Mouse (Mus musculus) lung, embryonic 14.5 days (tissue): ENCODE results near the gene Traf3ip3. TPM values are rescaled to one million over a fixed set of nuclear protein-coding genes. Genes with fewer than 3 reads are reported as not detected.
A peak's percentile ranks its signal among the peaks of the same experiment; 100 is the strongest.

Experiments
- ATAC-seq: fragments of 200-750 bp; cut with Nextera tagmentation; 2 replicates; pipeline ENCODE4 v1.8.0; 2017; ENCODE audit warnings: mild to moderate bottlenecking, moderate TSS enrichment, moderate library complexity; ENCODE audit not compliant: insufficient read depth
- DNase-seq: peaks from one replicate; pipeline ENCODE4 v3.0.0-alpha.2; 2015
- H3K27ac ChIP-seq: fragments of 300-500 bp; sonication (generic); 2 replicates; pipeline ENCODE4 v1.5.1; 2014; ENCODE audit warnings: low read depth, mild to moderate bottlenecking, moderate library complexity
- H3K27me3 ChIP-seq: fragments of 300-500 bp; sonication (generic); 2 replicates; pipeline ENCODE4 v1.6.1; 2014; ENCODE audit warnings: low read length, control low read depth; ENCODE audit not compliant: insufficient read depth
- H3K36me3 ChIP-seq: fragments of 300-500 bp; sonication (generic); 2 replicates; pipeline ENCODE4 v1.6.1; 2014; ENCODE audit warnings: control low read depth; ENCODE audit not compliant: insufficient read depth
- H3K4me1 ChIP-seq: fragments of 300-500 bp; sonication (generic); 2 replicates; pipeline ENCODE4 v1.6.1; 2014; ENCODE audit warnings: antibody characterized with exemption, control low read depth; ENCODE audit not compliant: insufficient read depth
- H3K4me2 ChIP-seq: fragments of 300-500 bp; sonication (generic); 2 replicates; pipeline ENCODE4 v1.6.1; 2014; ENCODE audit warnings: mild to moderate bottlenecking
- H3K4me3 ChIP-seq: fragments of 300-500 bp; sonication (generic); 2 replicates; pipeline ENCODE4 v1.5.1; 2014; ENCODE audit warnings: low read depth, low read length
- H3K9ac ChIP-seq: fragments of 300-500 bp; sonication (generic); 2 replicates; pipeline ENCODE4 v1.6.1; 2014
- H3K9me3 ChIP-seq: fragments of 300-500 bp; sonication (generic); 2 replicates; pipeline ENCODE4 v1.6.1; 2016; ENCODE audit warnings: low read depth, low read length, control low read depth
- CTCF ChIP-seq: IDR thresholded peaks from 2 replicates; pipeline ENCODE4 v1.5.1; 2016; ENCODE audit warnings: antibody characterized with exemption, low read depth
- WGBS: fragments of 180-500 bp; shearing (Covaris S2); extraction: QIAGEN DNeasy Blood & Tissue Kit; methylation state at CpG from one replicate; pipeline ENCODE4 v1.1.7; 2014; 5-methylcytosine and 5-hydroxymethylcytosine counted together
- polyA plus RNA-seq: library from polyadenylated mRNA; unstranded; fragments of >200 nt; fragmentation: Nextera tagmentation; extraction: Ambion mirVana; gene quantifications from 2 replicates; pipeline ENCODE4 v1.2.1, GENCODE M21; 2014

The Traf3ip3 gene
- polyA plus RNA-seq, 1 experiment from 2014 or later, result 1.9 TPM

- Histone ChIP-seq H3K36me3 (no peaks in the 10 kb centered on the region), H3K4me1 (peaks cover 14% of the 10 kb centered on the region), H3K4me2 (peak overlapping the region; percentile 85), H3K9me3 (no peaks in the 10 kb centered on the region), H3K4me3 (peak overlapping the region; percentile 63), H3K27ac (peak overlapping the region; percentile 85), H3K27me3 (no peaks in the 10 kb centered on the region), H3K9ac (peak overlapping the region; percentile 81)
- no peak for DNase-seq
- WGBS, result 72% methylated on average over 13 of the region's 13 CpGs
- ATAC-seq, result no peak
- no peak for TF ChIP-seq CTCF
Measured at GRCm38 (mm10) chr1:193174143-193174733, 27.3 kb downstream of the Traf3ip3 start.

GRCm38 (mm10) chr1:193173810-193174129 lies 27.7 kb downstream of the Traf3ip3 start:
- Histone ChIP-seq H3K9ac (peak overlapping the region; percentile 81), H3K27me3 (no peaks in the 10 kb centered on the region), H3K4me2 (peak overlapping the region; percentile 85), H3K36me3 (no peaks in the 10 kb centered on the region), H3K27ac (peak overlapping the region; percentile 85), H3K4me3 (peak overlapping the region; percentile 63), H3K4me1 (peaks cover 14% of the 10 kb centered on the region), H3K9me3 (no peaks in the 10 kb centered on the region)
- ATAC-seq (no peak), DNase-seq (no peak)
- WGBS, result 12% methylated on average over 9 of the region's 9 CpGs
- no peak for TF ChIP-seq CTCF

GRCm38 (mm10) chr1:193172991-193173809 lies 28.3 kb downstream of the Traf3ip3 start:
- TF ChIP-seq CTCF, result peak; percentile 30; the same call in 1 of the 2 replicates
- no peaks in the 10 kb centered on the region for H3K27me3 ChIP-seq
- H3K36me3 ChIP-seq, result no peaks in the 10 kb centered on the region
- no peaks in the 10 kb centered on the region for H3K9me3 ChIP-seq
- peak overlapping the region; percentile 63 for H3K4me3 ChIP-seq
- H3K4me2 ChIP-seq, result peak overlapping the region; percentile 85
- DNase-seq (peak; percentile 100), ATAC-seq (peak; percentile 99)
- WGBS, result under 1% methylated on average over 48 of the region's 48 CpGs
- peak overlapping the region; percentile 85 for H3K27ac ChIP-seq
- peaks cover 14% of the 10 kb centered on the region for H3K4me1 ChIP-seq
- H3K9ac ChIP-seq, result peak overlapping the region; percentile 81

- Histone ChIP-seq H3K9me3 (no peaks in the 10 kb centered on the region), H3K27me3 (no peaks in the 10 kb centered on the region), H3K4me1 (peaks cover 11% of the 10 kb centered on the region), H3K36me3 (no peaks in the 10 kb centered on the region), H3K9ac (no peak overlapping the region), H3K4me3 (no peak overlapping the region), H3K27ac (no peak overlapping the region), H3K4me2 (no peak overlapping the region)
- TF ChIP-seq CTCF, result no peak
- DNase-seq, result peak; percentile 72
- no peak for ATAC-seq
- WGBS, result 56% methylated on average over 2 of the region's 2 CpGs
Measured at GRCm38 (mm10) chr1:193169856-193170255, 31.6 kb downstream of the Traf3ip3 start.

- no peak for DNase-seq
- Histone ChIP-seq H3K4me2 (no peak overlapping the region), H3K9ac (no peak overlapping the region), H3K27me3 (no peaks in the 10 kb centered on the region), H3K9me3 (no peaks in the 10 kb centered on the region), H3K4me1 (peaks cover 10% of the 10 kb centered on the region), H3K4me3 (no peak overlapping the region), H3K36me3 (no peaks in the 10 kb centered on the region), H3K27ac (no peak overlapping the region)
- ATAC-seq, result no peak
- WGBS, result 59% methylated on average over 7 of the region's 7 CpGs
- no peak for TF ChIP-seq CTCF
Measured at GRCm38 (mm10) chr1:193169228-193169627, 32.3 kb downstream of the Traf3ip3 start.

GRCm38 (mm10) chr1:193167746-193168145 lies 33.8 kb downstream of the Traf3ip3 start, which contains the start of gene A130010J15Rik:
TSS of gene A130010J15Rik (plus strand) at chr1:193168046.
- Histone ChIP-seq H3K4me3 (no peak within 1 kb of the TSS), H3K27me3 (no peaks in the 10 kb centered on the region), H3K4me1 (peaks cover 5% of the 10 kb centered on the region), H3K4me2 (no peak within 1 kb of the TSS), H3K27ac (no peak within 1 kb of the TSS), H3K36me3 (no peaks in the 10 kb centered on the region), H3K9ac (no peak within 1 kb of the TSS), H3K9me3 (no peaks in the 10 kb centered on the region)
- ATAC-seq, result no peak
- DNase-seq, result no peak
- WGBS, result 88% methylated on average over 3 of the region's 3 CpGs
- TF ChIP-seq CTCF, result no peak
